Mouse (Mus musculus): Measurements from ENCODE around the gene Dis3. TPM values are rescaled to one million over a fixed set of nuclear protein-coding genes. Genes with fewer than 3 reads are reported as not detected.

The Dis3 gene
- polyA plus RNA-seq (2015; fragmentation: Nextera tagmentation; extraction: Ambion mirVana) = 25.9 and 27.7 TPM in 2 replicates

DNA sequence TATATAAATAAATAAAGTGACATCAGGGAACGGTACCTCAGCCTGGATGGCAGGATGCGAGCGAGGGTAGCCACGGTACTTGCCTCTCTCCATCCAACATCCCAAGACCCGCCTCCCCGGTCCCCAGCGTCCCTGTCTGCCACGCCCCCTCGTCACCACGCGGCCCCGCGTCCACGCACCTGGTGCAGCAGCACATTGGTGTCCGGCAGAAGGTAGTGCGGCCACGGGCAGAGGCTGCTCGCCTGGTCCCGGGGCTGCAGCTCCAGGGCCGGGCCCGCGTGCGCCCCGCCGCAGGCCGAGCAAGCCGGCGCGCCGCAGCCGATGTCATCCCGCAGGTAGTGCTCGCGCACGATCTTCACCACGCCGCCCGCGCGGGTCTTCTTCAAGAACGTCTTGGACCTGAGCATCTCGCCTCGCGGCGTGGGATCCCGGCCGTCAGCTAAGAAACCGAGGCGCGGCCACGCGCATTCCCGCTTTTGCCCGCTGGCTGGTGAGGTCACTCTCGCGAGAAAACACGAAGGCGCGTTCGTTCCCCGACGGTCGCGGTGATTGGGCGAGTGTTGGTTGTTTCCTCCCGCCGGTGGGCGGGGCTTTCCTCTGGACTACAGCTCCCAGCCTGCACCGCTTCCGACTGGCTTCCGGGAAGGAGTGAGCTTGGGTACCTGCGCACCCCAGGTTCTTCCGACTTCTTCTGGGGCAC is at the start of gene Dis3, which contains the start of gene Pibf1:
Gene Dis3 (minus strand): TSS at position 504 of the 700 bp plus-strand sequence.
Gene Pibf1 (plus strand): TSS at position 158 of the 700 bp plus-strand sequence.
- H3K9me3 ChIP-seq = no peaks in the 10 kb centered on the region
- peak within 1 kb of the TSS; percentile 93 for H3K4me3 ChIP-seq (replicated peaks)
- ATAC-seq = peak; percentile 99
- H3K27ac ChIP-seq = peak within 1 kb of the TSS; percentile 89
- H3K9ac ChIP-seq (replicated peaks) = peak within 1 kb of the TSS; percentile 91
- peaks cover 54% of the 10 kb centered on the region for H3K36me3 ChIP-seq
- peaks cover 18% of the 10 kb centered on the region for H3K4me1 ChIP-seq (replicated peaks)
- H3K27me3 ChIP-seq = no peaks in the 10 kb centered on the region
- WGBS = under 1% methylated on average over 73 of the region's 73 CpGs
- H3K4me2 ChIP-seq (replicated peaks) = peak within 1 kb of the TSS; percentile 83

DNA sequence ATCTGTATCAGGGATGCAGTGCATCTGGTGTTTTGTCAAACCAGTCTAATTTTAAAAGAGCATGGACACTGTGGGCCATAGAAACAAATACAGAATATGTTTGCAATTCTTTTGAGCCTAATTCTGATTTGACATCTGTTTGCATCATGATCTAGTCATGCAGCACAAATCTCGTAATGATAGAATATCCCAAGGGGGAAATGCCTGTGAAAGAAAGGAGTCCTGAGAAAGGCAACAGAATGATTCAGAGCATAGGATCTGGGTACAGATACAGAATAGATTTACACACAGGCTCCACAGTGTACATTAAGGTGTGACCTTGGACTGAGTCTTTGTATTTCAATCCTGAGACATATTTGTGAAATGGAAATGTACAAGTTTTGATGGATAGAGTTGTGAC is 47.3 kb upstream of the Dis3 start:
- Histone ChIP-seq H3K4me2 (replicated peaks) (no peak overlapping the region), H3K27ac (no peak overlapping the region), H3K9ac (replicated peaks) (no peak overlapping the region), H3K4me1 (replicated peaks) (peaks cover 4% of the 10 kb centered on the region), H3K27me3 (no peaks in the 10 kb centered on the region), H3K36me3 (peaks cover 5% of the 10 kb centered on the region; the same call in 1 of the 2 replicates), H3K9me3 (no peaks in the 10 kb centered on the region), H3K4me3 (replicated peaks) (no peak overlapping the region)
- WGBS = 49% methylated on average over 1 of the region's 1 CpGs
- no peak for ATAC-seq

DNA sequence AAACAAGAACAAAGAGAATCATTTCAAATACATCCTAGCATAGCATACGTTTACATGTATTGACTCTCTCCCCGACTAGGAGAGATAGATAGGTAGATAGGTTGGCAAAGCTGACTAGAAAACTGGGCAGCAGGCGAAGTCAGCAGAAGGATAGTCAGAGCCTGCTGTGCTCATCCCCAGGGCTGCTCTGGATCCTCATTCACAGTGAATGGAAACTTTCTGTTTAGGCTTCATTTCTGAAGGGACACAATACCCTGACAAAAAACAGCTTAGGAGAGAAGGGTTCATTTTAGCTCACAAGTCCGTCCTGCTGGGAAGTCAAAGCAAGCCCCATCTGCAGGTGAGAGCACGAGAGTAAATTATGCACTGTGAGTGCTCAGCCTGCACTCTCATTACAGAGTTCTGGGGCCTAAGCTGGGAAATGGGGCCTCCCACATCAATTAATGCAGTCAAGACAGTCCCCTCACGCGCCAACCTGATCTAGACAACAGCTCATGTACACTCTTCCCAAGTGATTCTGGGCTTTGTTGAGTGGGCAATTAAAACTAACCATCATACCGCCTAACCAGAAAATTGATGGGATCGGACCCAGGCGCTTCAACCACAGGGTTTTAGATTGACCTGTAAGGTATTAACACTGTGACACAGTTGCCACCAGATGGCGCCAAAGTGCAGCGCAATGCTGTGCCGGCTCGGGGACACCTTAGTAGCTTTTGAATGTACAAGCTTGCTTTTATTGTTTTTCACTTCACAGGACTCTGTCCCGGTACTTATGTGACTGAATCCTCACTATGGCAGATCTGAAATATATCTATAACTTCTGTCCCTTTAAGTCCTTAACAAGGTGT is 42.4 kb upstream of the Dis3 start:
- H3K4me3 ChIP-seq (replicated peaks) = no peak overlapping the region
- peak; percentile 93 for ATAC-seq
- H3K4me1 ChIP-seq (replicated peaks) = no peaks in the 10 kb centered on the region
- no peak overlapping the region for H3K4me2 ChIP-seq (replicated peaks)
- H3K9me3 ChIP-seq = no peaks in the 10 kb centered on the region
- H3K9ac ChIP-seq (replicated peaks) = no peak overlapping the region
- no peak overlapping the region for H3K27ac ChIP-seq
- H3K27me3 ChIP-seq = no peaks in the 10 kb centered on the region
- 17% methylated on average over 15 of the region's 15 CpGs for WGBS
- peaks cover 5% of the 10 kb centered on the region for H3K36me3 ChIP-seq

DNA sequence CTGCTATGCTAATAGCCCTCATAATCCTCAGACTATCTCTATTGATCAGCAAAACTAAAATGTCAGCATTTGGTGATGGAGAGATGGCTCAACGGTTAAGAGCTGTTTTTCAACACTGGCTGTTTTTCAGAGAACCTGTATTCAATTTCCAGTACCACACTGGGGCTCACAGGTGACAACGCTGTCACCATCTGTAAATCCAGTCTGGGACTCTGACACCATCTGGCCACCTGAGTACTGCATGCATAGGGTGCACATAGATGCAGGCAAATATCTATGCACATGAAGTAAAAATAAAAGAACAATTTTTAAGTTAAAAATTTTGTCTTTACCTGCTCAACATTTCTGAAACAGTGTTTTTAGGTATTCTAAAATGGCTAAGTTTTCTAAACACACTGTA is 40.5 kb upstream of the Dis3 start:
- Histone ChIP-seq H3K4me2 (replicated peaks) (no peak overlapping the region), H3K4me3 (replicated peaks) (no peak overlapping the region), H3K9me3 (no peaks in the 10 kb centered on the region), H3K27me3 (no peaks in the 10 kb centered on the region), H3K4me1 (replicated peaks) (no peaks in the 10 kb centered on the region), H3K9ac (replicated peaks) (no peak overlapping the region), H3K36me3 (peaks cover 19% of the 10 kb centered on the region), H3K27ac (no peak overlapping the region)
- ATAC-seq = no peak
- 87% methylated on average over 2 of the region's 2 CpGs for whole genome bisulfite sequencing

DNA sequence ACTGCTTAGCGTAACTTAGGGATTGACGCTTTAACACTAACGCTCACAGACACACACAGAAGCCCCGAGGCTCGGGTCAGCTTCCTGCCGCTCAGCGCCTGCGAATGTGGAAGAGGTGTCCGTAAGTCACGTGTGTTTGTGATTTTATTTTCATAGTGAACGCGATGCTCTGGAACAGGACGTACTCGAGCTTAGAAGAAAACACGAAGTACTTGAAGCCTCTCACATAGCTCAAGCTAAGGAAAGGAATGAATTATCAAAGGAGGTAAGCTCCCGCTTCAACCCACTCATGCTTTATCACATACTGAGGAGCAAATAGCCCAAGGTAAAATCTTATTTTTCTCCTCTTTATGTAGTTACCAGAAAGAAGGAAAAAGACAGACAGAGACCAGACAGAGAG is 36.7 kb upstream of the Dis3 start:
- H3K36me3 ChIP-seq = peaks cover 23% of the 10 kb centered on the region
- H3K4me2 ChIP-seq (replicated peaks) = no peak overlapping the region
- H3K4me1 ChIP-seq (replicated peaks) = no peaks in the 10 kb centered on the region
- no peak overlapping the region for H3K27ac ChIP-seq
- H3K4me3 ChIP-seq (replicated peaks) = no peak overlapping the region
- H3K9me3 ChIP-seq = no peaks in the 10 kb centered on the region
- H3K9ac ChIP-seq (replicated peaks) = no peak overlapping the region
- no peaks in the 10 kb centered on the region for H3K27me3 ChIP-seq
- WGBS = 95% methylated on average over 16 of the region's 16 CpGs
- no peak for ATAC-seq

DNA sequence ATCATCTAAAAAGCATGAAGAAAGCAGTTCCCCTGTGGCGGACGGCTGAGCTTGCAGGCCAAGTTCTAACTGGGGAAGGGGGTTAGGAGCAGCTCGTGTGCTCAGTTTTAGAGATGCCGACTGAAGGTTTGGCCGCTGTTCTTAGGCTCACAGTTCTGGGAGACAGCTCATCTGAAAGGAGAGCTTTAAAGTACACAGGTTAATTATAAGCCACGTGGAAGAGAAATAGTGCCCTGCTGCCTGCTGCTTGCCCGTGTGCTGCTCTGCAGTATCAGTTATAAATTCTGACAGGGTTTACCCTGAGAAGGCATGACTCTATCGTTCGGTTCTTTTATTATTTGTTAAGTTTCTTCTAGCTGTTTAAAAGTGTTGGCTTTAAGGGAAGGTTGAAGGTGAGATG is 36.2 kb upstream of the Dis3 start:
- Histone ChIP-seq H3K36me3 (peaks cover 26% of the 10 kb centered on the region), H3K4me2 (replicated peaks) (no peak overlapping the region), H3K9ac (replicated peaks) (no peak overlapping the region), H3K4me1 (replicated peaks) (no peaks in the 10 kb centered on the region), H3K9me3 (no peaks in the 10 kb centered on the region), H3K27ac (no peak overlapping the region), H3K4me3 (replicated peaks) (no peak overlapping the region), H3K27me3 (no peaks in the 10 kb centered on the region)
- WGBS = 94% methylated on average over 9 of the region's 9 CpGs
- no peak for ATAC-seq

DNA sequence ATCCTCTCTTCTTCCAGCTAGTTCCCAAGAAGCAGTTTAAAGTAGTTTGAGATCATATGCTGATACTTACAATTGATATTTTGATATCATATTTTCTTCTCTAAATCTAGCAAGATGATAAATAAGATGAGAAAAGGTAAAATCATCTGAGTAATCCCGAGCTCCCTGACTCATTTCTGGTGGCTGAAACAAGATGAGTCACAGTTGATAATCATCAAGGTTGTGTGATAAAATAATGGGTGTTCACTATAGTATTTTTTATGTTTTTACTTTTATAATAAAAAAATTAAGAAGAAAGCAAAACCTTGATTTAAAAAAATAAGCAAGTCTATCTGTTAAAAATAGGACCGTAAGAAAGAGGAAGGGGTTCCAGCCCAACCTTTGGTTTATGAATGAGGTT is 34.5 kb upstream of the Dis3 start:
- ATAC-seq = no peak
- H3K4me2 ChIP-seq (replicated peaks) = no peak overlapping the region
- H3K4me1 ChIP-seq (replicated peaks) = no peaks in the 10 kb centered on the region
- no peak overlapping the region for H3K27ac ChIP-seq
- H3K9me3 ChIP-seq = no peaks in the 10 kb centered on the region
- H3K4me3 ChIP-seq (replicated peaks) = no peak overlapping the region
- no peak overlapping the region for H3K9ac ChIP-seq (replicated peaks)
- WGBS = 99% methylated on average over 2 of the region's 2 CpGs
- peaks cover 26% of the 10 kb centered on the region for H3K36me3 ChIP-seq
- H3K27me3 ChIP-seq = no peaks in the 10 kb centered on the region

DNA sequence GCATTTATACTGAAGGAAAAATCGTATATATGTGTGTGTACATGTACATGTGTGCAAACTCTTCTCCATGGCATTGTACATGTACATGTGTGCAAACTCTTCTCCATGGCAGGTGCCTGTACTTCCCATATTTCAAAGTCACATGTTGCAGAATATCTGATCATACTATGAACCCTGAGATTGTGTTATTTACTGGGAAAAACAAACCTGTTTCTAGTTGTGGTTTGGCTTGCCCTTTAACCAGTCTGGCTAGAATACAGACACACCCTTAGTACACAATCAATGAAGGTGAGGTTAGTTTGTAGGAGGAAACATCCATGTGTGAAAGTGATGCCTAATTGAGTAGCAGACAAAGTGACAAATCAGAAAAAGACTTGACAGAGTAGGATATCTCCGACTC is 29.5 kb upstream of the Dis3 start:
- WGBS = 95% methylated on average over 2 of the region's 2 CpGs
- H3K4me3 ChIP-seq (replicated peaks) = no peak overlapping the region

DNA sequence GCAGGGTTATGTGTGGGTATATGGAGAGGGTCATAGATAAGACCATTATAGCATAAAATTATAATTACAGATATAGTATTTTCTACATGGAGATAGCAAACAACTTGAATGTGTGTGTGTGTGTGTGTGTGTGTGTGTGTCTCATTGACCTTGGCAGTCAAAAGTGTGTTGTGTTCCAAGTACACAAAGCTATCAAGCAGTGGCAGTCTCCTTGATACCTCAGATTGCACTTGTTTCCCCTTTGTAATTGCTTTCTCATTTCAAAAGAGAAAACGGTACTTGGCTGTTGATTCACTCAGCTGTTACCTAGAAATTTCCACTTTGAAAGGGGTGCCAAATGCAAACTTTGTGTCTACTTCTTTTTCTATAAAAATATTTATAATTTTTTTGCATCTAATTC is 27.9 kb upstream of the Dis3 start:
- no peak overlapping the region for H3K4me2 ChIP-seq (replicated peaks)
- H3K27ac ChIP-seq = no peak overlapping the region
- H3K4me3 ChIP-seq (replicated peaks) = no peak overlapping the region
- no peak for ATAC-seq
- no peak overlapping the region for H3K9ac ChIP-seq (replicated peaks)
- H3K9me3 ChIP-seq = no peaks in the 10 kb centered on the region
- no peaks in the 10 kb centered on the region for H3K27me3 ChIP-seq
- WGBS = 90% methylated on average over 1 of the region's 1 CpGs
- peaks cover 10% of the 10 kb centered on the region for H3K36me3 ChIP-seq
- H3K4me1 ChIP-seq (replicated peaks) = no peaks in the 10 kb centered on the region

More for the DNA sequence above, 29.5 kb upstream of the Dis3 start:
- H3K4me1 ChIP-seq (replicated peaks) = no peaks in the 10 kb centered on the region
- no peak overlapping the region for H3K27ac ChIP-seq
- H3K27me3 ChIP-seq = no peaks in the 10 kb centered on the region
- no peak for ATAC-seq
- H3K9ac ChIP-seq (replicated peaks) = no peak overlapping the region
- H3K9me3 ChIP-seq = no peaks in the 10 kb centered on the region
- no peak overlapping the region for H3K4me2 ChIP-seq (replicated peaks)
- H3K36me3 ChIP-seq = peaks cover 7% of the 10 kb centered on the region

DNA sequence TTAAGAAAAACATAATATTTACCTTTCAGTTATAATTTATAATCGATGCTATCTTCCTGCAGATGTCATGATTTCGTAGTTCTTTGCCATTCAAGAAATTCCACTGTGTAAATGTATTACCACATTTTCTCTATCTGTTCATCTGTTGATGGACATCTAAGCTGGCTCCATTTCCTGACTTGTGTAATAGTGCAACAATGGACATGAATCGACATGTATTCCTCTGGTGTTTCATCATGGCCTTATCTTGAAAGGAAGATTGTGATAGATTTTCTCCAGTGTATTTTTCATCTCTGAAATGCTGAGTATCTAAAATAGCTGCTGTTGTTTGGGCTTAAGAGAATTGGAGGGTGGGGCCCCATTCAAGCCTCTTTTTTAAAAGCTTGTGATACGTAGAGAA is 27.1 kb upstream of the Dis3 start:
- H3K27ac ChIP-seq = no peak overlapping the region
- no peak overlapping the region for H3K9ac ChIP-seq (replicated peaks)
- H3K36me3 ChIP-seq = peaks cover 10% of the 10 kb centered on the region
- WGBS = 97% methylated on average over 4 of the region's 4 CpGs
- no peaks in the 10 kb centered on the region for H3K9me3 ChIP-seq
- ATAC-seq = no peak
- H3K27me3 ChIP-seq = no peaks in the 10 kb centered on the region
- no peak overlapping the region for H3K4me3 ChIP-seq (replicated peaks)
- no peak overlapping the region for H3K4me2 ChIP-seq (replicated peaks)
- no peaks in the 10 kb centered on the region for H3K4me1 ChIP-seq (replicated peaks)

DNA sequence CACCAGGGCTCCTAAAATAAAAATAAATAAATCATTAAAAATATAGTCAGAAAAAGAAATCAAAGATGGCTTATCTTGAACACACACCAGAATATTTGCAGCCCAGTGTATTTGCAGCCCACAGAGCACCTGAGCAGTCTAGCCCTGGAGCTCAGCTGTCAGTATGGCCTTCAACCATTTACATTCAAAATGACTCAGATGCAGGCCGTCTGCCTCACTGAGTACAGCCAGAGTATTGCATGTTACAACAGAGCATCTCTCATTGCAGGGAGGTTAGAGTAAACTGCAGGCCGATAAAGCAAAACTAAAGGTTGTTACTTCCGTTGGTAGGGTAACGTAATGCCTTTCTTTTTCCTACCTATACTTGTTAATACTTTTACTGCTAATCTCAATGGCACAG is 24.5 kb upstream of the Dis3 start:
- Histone ChIP-seq H3K4me2 (replicated peaks) (no peak overlapping the region), H3K9ac (replicated peaks) (no peak overlapping the region), H3K36me3 (0 out of 2 replicates have a peak, but pooled peaks cover 6% of the 10 kb centered on the region), H3K4me3 (replicated peaks) (no peak overlapping the region), H3K27ac (no peak overlapping the region), H3K4me1 (replicated peaks) (no peaks in the 10 kb centered on the region), H3K9me3 (no peaks in the 10 kb centered on the region), H3K27me3 (no peaks in the 10 kb centered on the region)
- ATAC-seq = no peak
- whole genome bisulfite sequencing = 93% methylated on average over 4 of the region's 4 CpGs

DNA sequence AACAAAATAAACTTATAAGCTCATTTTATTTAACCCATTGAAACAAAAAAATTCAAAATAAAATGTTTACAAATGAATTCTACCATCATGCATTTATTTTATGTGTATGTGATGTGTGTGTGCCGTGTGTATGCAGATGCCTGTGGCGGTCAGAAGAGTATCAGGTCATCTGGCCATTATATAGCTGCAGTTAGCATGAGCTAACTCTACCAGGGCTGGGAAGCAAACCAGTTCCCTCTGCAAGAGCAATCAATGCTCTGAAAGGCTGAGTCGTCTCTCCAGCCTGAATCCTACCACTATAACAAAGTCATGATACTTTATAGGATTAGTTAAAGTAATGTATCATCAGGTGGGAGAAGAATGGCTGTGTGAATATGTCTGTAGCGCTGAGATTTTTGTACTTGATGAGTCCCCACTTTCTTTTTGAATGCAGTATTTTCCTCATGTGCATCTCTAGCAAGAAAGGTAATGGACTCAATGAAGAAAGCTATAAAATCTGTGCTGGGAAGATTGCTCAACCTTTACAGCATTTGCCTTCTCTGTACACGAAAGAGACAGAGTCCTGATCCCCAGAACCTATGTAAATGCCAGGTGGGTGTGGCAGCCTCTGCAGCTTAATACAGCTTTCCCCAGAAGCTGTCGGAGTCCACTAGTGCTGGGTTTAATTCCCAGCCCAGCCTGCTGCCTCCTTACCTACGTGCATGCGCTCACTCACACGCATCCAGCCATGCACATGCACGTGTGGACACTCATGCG is 22.2 kb upstream of the Dis3 start:
- 89% methylated on average over 11 of the region's 11 CpGs for WGBS
- Histone ChIP-seq H3K4me2 (replicated peaks) (no peak overlapping the region), H3K4me1 (replicated peaks) (no peaks in the 10 kb centered on the region), H3K9ac (replicated peaks) (no peak overlapping the region), H3K36me3 (peaks cover 11% of the 10 kb centered on the region), H3K27ac (no peak overlapping the region), H3K4me3 (replicated peaks) (no peak overlapping the region), H3K27me3 (no peaks in the 10 kb centered on the region), H3K9me3 (no peaks in the 10 kb centered on the region)
- ATAC-seq = no peak
